Mouse (Mus musculus) brain, embryonic 18.5 days (tissue): ENCODE data around the gene Nt5dc1.

Experiments
- DNase-seq: peaks from one replicate; pipeline ENCODE4 v3.0.0-alpha.2; 2012; ENCODE audit warnings: low read depth, low spot score

Gene Nt5dc1

GRCm38 (mm10) chr10:34244745-34245144 is 173.6 kb downstream of the Nt5dc1 start:
- no peak for DNase-seq

- no peak for DNase-seq
These were observed 179.8 kb downstream of the Nt5dc1 start for GRCm38 (mm10) chr10:34238536-34238935.
